ENCODE assay signal across 8 mouse cellular contexts in the genomic region with DNA sequence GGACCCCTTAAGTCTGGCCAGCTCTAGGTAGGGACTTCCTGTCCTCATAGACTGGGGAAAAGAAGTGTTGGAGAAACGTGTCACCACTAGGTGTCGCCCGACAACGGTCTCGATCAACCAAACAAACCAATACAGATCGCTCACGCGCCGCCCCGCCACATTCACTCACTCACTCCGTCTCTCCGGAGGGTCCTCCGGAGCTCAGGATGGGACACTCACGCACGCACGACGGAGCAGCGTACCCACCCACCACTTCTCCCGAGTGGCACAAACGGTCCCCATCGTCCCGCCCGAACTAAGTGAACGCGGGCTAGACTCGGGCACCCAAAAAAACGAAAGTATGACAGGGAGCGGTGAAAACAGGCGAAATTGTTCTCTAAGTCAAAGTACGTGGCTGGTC.
DNase-seq lines count a peak whose midpoint lies in the region; ATAC-seq and TF ChIP-seq lines count a peak whose summit lies in the region.

No protein-coding gene starts in this region.

- in situ Hi-C loops in ES-E14 (cut with MboI; ENCODE audit: low sequenced_read_pairs in 2 of 2, unreplicated experiment in 2 of 2) = no loop called here

- peak; percentile 98 to 99 for DNase-seq in B cell, adult 2 months
- DNase-seq in ES-E14 (ENCODE audit: low read depth, low spot score) = peak; percentile 100
- DNase-seq in cerebellum, adult 11-12 months = peak; percentile 85
- DNase-seq in gastrocnemius, postnatal 14 days = peak; percentile 99
- DNase-seq in layer of hippocampus, adult 8-10 months (ENCODE audit: low spot score in 2 of 2) = peak; percentile 90 to 96
- DNase-seq in lung, postnatal 14 days = peak; percentile 100
- DNase-seq in spleen, postnatal 36 days (ENCODE audit: low spot score in 2 of 2) = peak; percentile 91 to 94

- no peak overlapping the region for H3K27ac ChIP-seq in ES-E14 (ENCODE audit: insufficient read depth, low read depth, low read length, poor library complexity, severe bottlenecking)

- no peak overlapping the region for H3K4me3 ChIP-seq in ES-E14 (ENCODE audit: insufficient read depth in 1 of 2, low read depth in 1 of 2, low read length in 2 of 2, poor library complexity in 1 of 2, severe bottlenecking in 1 of 2)

- no peak overlapping the region for H3K9ac ChIP-seq in ES-E14 (ENCODE audit: insufficient read depth, low read depth, low read length, poor library complexity, severe bottlenecking)

- intact Hi-C loops in gastrocnemius, postnatal 14 days (cut with DNase I; ENCODE audit: low total_unique reads) = no loop called here

- H3K4me1 ChIP-seq in ES-E14 (ENCODE audit: control insufficient read depth in 2 of 2, insufficient read depth in 2 of 2, low read length in 2 of 2, poor library complexity in 1 of 2) = no peaks in the 10 kb centered on the region

- no peaks in the 10 kb centered on the region for H3K9me3 ChIP-seq in ES-E14 (ENCODE audit: control insufficient read depth, insufficient read depth, low read depth, low read length)

- no peaks in the 10 kb centered on the region for H3K36me3 ChIP-seq in ES-E14 (ENCODE audit: control insufficient read depth, insufficient read depth, low read length, poor library complexity, severe bottlenecking)

- no peak for ATAC-seq in megakaryocyte progenitor cell, adult 5-6 weeks (replicated peaks; ENCODE audit: poor library complexity)

TF ChIP-seq in ES-E14, 5 proteins besides CTCF, POLR2A, EP300 and RAD21:
- TF ChIP-seq CHD2 (IDR thresholded peaks at IDR 0.05; ENCODE audit: low read depth, low read length) = no peak
